In the genomic region with DNA sequence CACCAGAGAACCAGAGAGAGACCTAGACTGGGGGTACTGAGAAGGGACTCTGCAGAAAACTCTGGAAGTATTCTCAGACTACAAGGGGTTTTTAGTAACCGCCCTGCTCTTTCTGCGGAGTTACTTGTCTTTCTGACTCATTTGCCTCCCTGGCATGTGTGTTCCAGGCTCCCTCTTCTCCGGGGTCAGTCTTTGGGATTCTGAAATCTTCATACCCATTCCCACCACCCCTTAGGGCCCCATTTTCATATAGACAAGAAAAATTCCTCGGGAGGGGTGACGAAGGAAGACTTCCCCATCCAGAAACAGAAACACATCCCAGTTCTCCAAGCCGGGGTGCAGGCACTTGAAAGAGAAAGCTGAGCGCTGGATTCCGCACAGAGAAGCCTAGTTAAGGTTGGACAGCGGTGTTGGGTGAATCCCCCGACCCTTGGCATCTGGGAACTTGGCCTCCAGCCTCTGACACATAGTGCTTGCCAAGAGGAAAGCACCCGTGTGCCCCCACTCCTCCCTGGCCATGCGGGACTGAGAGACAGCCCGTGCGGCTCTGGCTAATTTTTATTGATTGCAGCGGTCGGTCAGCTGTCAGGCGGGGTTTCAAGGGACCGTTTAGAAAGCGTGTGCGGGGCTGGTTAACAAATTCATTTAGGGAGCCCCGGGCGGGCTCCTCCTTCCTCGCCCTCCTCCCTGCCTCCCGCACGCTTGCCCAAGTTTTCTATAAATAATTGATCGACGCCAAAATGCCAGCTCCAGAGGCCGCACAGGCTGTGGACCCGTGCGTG, we compare ENCODE assay signal across 11 mouse cellular contexts. TPM values are rescaled to one million over a fixed set of nuclear protein-coding genes. Genes with fewer than 3 reads are reported as not detected.
DNase-seq lines count a peak whose midpoint lies in the region; ATAC-seq and TF ChIP-seq lines count a peak whose summit lies in the region.
"Had no signal": no experiment of that assay in that cellular context is flagged by ENCODE, and none has a peak within 500 bp of the region (broad histone marks: within the 10 kb centered on the region; RNA-seq: fewer than 3 reads in every experiment).

No protein-coding gene starts in this region.

- DNase-seq in heart, postnatal 10 days: no peak
- no peak for DNase-seq in embryonic facial prominence, embryonic 14.5 days (ENCODE audit: low spot score)
- no peak for DNase-seq in midbrain, postnatal 0 days (ENCODE audit: low spot score)
- DNase-seq in adrenal gland, adult (ENCODE audit: inconsistent age in 2 of 2, low spot score in 1 of 2): no peak
- no peak for DNase-seq in right cerebral cortex, adult 2 months (ENCODE audit: low spot score in 2 of 2)
- DNase-seq: heart, postnatal 36 days; kidney, postnatal 25 days; right cerebral cortex, postnatal 4 days had no signal

- peaks cover 99% of the 10 kb centered on the region for H3K27me3 ChIP-seq in heart, embryonic 16.5 days (ENCODE audit: control insufficient read depth, insufficient read depth, low read length)
- peaks cover 99% of the 10 kb centered on the region for H3K27me3 ChIP-seq in embryonic facial prominence, embryonic 14.5 days (replicated peaks; ENCODE audit: control insufficient read depth, insufficient read depth, low read length)
- peaks cover 82% of the 10 kb centered on the region for H3K27me3 ChIP-seq in hindbrain, embryonic 15.5 days
- peaks cover 41% of the 10 kb centered on the region for H3K27me3 ChIP-seq in midbrain, postnatal 0 days (ENCODE audit: insufficient read depth, low read length)

- peaks cover 3% of the 10 kb centered on the region; the same call in 1 of the 2 replicates for H3K4me1 ChIP-seq in heart, embryonic 16.5 days (ENCODE audit: control insufficient read depth, insufficient read depth, low read length)
- no peaks in the 10 kb centered on the region for H3K4me1 ChIP-seq in embryonic facial prominence, embryonic 14.5 days (ENCODE audit: control insufficient read depth, insufficient read depth, low read length)
- peaks cover 31% of the 10 kb centered on the region for H3K4me1 ChIP-seq in hindbrain, embryonic 15.5 days (replicated peaks)
- no peaks in the 10 kb centered on the region for H3K4me1 ChIP-seq in midbrain, postnatal 0 days (ENCODE audit: insufficient read depth, low read length)

- no peak overlapping the region for H3K9ac ChIP-seq in heart, embryonic 16.5 days (ENCODE audit: low read length)
- H3K9ac ChIP-seq in embryonic facial prominence, embryonic 14.5 days (ENCODE audit: low read depth, low read length): peak overlapping the region; percentile 11; the same call in 1 of the 2 replicates
- no peak overlapping the region for H3K9ac ChIP-seq in hindbrain, embryonic 15.5 days
- 0 out of 2 replicates have a peak overlapping the region, but pooled peaks have one; percentile 24 for H3K9ac ChIP-seq in midbrain, postnatal 0 days (replicated peaks; ENCODE audit: low read length, poor library complexity, severe bottlenecking)

- no peaks in the 10 kb centered on the region for H3K36me3 ChIP-seq in heart, embryonic 16.5 days (ENCODE audit: control insufficient read depth, insufficient read depth)
- H3K36me3 ChIP-seq in embryonic facial prominence, embryonic 14.5 days (ENCODE audit: control insufficient read depth, insufficient read depth, low read length): no peaks in the 10 kb centered on the region
- H3K36me3 ChIP-seq in hindbrain, embryonic 15.5 days: no peaks in the 10 kb centered on the region
- H3K36me3 ChIP-seq in midbrain, postnatal 0 days (ENCODE audit: insufficient read depth, low read length): no peaks in the 10 kb centered on the region

- intact Hi-C loops in heart, postnatal 10 days (cut with DNase I): no loop called here

- H3K9me3 ChIP-seq in heart, embryonic 16.5 days (replicated peaks; ENCODE audit: control insufficient read depth, low read length): no peaks in the 10 kb centered on the region
- no peaks in the 10 kb centered on the region for H3K9me3 ChIP-seq in embryonic facial prominence, embryonic 14.5 days (ENCODE audit: control insufficient read depth, low read length)
- no peaks in the 10 kb centered on the region for H3K9me3 ChIP-seq in hindbrain, embryonic 15.5 days
- H3K9me3 ChIP-seq in midbrain, postnatal 0 days (ENCODE audit: low read length): no peaks in the 10 kb centered on the region

- under 1% methylated on average over 30 of the region's 30 CpGs for WGBS in heart, embryonic 16.5 days
- WGBS in embryonic facial prominence, embryonic 14.5 days: 7% methylated on average over 30 of the region's 30 CpGs
- WGBS in hindbrain, embryonic 15.5 days: 5% methylated on average over 30 of the region's 30 CpGs
- 7% methylated on average over 23 of the region's 30 CpGs for WGBS in midbrain, postnatal 0 days

- ATAC-seq in heart, embryonic 16.5 days (replicated peaks; ENCODE audit: extremely low read depth, insufficient read depth, low FRiP score): no peak
- no peak for ATAC-seq in embryonic facial prominence, embryonic 14.5 days (ENCODE audit: low read depth)
- no peak for ATAC-seq in hindbrain, embryonic 15.5 days (ENCODE audit: low FRiP score, low read depth)
- no peak for ATAC-seq in midbrain, postnatal 0 days (ENCODE audit: low FRiP score)
- ATAC-seq in granulocyte monocyte progenitor cell, adult 5-6 weeks (replicated peaks; ENCODE audit: poor library complexity, severe bottlenecking): no peak

- 0 out of 2 replicates have a peak overlapping the region, but pooled peaks have one; percentile 10 for H3K4me3 ChIP-seq in heart, embryonic 16.5 days (ENCODE audit: low read length)
- H3K4me3 ChIP-seq in embryonic facial prominence, embryonic 14.5 days (ENCODE audit: low read depth, low read length): peak overlapping the region; percentile 19
- peak overlapping the region; percentile 21 for H3K4me3 ChIP-seq in hindbrain, embryonic 15.5 days
- peak overlapping the region; percentile 27; the same call in 1 of the 2 replicates for H3K4me3 ChIP-seq in midbrain, postnatal 0 days (ENCODE audit: low read depth, low read length)

- H3K27ac ChIP-seq in heart, embryonic 16.5 days (ENCODE audit: low read length): no peak overlapping the region
- H3K27ac ChIP-seq in embryonic facial prominence, embryonic 14.5 days (replicated peaks; ENCODE audit: low read depth, low read length): no peak overlapping the region
- no peak overlapping the region for H3K27ac ChIP-seq in hindbrain, embryonic 15.5 days (replicated peaks)
- H3K27ac ChIP-seq in midbrain, postnatal 0 days (ENCODE audit: low read depth, low read length): peak overlapping the region; percentile 32; the same call in 1 of the 2 replicates

- no peak for TF ChIP-seq CTCF in midbrain, postnatal 0 days (IDR thresholded peaks at IDR 0.05)

- H3K4me2 ChIP-seq in heart, embryonic 16.5 days (ENCODE audit: low read depth, low read length): no peak overlapping the region
- H3K4me2 ChIP-seq in embryonic facial prominence, embryonic 14.5 days (ENCODE audit: low read depth, low read length): peak overlapping the region; percentile 48
- H3K4me2 ChIP-seq in hindbrain, embryonic 15.5 days: peak overlapping the region; percentile 44
- H3K4me2 ChIP-seq in midbrain, postnatal 0 days (ENCODE audit: low read depth, low read length, poor library complexity, severe bottlenecking): peak overlapping the region; percentile 44

RNA-seq across cellular contexts. Expression of gene Pax7, which starts 5.6 kb away (rescaled TPM):
- not detected in 2 replicates for polyA plus RNA-seq in heart, embryonic 16.5 days (2015; fragmentation: Nextera tagmentation; extraction: Ambion mirVana)
- not detected for total RNA-seq in heart, postnatal 10 days (2021)
- polyA plus RNA-seq in embryonic facial prominence, embryonic 14.5 days (2014; fragmentation: Nextera tagmentation; extraction: Ambion mirVana): 2.6 TPM in 2 replicates
- 0.39 and 1.1 TPM in 2 replicates for polyA plus RNA-seq in hindbrain, embryonic 15.5 days (2015; fragmentation: Nextera tagmentation; extraction: Ambion mirVana)
- 34.9 and 36.0 TPM in 2 replicates for total RNA-seq in midbrain, postnatal 0 days (2014; rRNA removed)
- 3.0 and 3.4 TPM in 2 replicates for polyA plus RNA-seq in midbrain, postnatal 0 days (2015; fragmentation: Nextera tagmentation; extraction: Ambion mirVana)
- total RNA-seq in granulocyte monocyte progenitor cell, adult 5-6 weeks (2014; fragmentation: Nextera tagmentation): not detected in 2 replicates
- total RNA-seq in granulocyte monocyte progenitor cell, adult 5-6 weeks (2017): not detected in 2 replicates
- total RNA-seq: heart, postnatal 36 days had no signal

Comparison
In these comparisons a context has a peak if more than half of its experiments do, and no peak if none do; other contexts are left out.
1. H3K9ac ChIP-seq: peak in embryonic facial prominence, embryonic 14.5 days (single experiment) and midbrain, postnatal 0 days (single experiment); none in heart, embryonic 16.5 days (single experiment) and hindbrain, embryonic 15.5 days (single experiment).
2. Peak in every context shown above with its lines, with median percentiles within 50 percentile points of each other: H3K4me3 ChIP-seq.